Mouse (Mus musculus): Measurements from ENCODE around the gene Pla1a.
"Not testable (repeated sequence)": the region's sequence is repeated elsewhere in the genome, so short reads cannot be mapped to it uniquely, and the experiment has no call there.

Gene Pla1a

GRCm38 (mm10) chr16:38432498-38433425 is at the start of gene Pla1a:
TSS of gene Pla1a (minus strand) at chr16:38433145.
- no peak for DNase-seq

DNA sequence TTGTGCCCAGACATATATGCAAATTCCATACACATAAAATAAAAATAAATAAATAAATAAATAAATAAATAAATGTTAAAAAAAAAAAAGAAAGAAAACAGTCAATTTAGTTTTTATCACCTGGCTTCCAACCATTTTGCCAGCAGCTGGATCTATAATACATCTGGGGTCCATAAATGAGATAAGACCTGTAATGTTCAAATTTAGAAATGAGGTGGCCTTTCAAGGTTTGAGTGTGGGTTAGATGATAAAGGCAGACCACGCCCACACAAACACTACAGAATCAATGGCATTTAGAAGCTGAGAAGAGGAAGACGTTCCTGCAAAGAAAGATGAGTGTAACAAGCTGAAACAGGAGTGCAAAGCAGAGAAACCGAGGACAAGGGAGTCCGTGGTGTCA is 48.4 kb upstream of the Pla1a start:
- no peak for DNase-seq

DNA sequence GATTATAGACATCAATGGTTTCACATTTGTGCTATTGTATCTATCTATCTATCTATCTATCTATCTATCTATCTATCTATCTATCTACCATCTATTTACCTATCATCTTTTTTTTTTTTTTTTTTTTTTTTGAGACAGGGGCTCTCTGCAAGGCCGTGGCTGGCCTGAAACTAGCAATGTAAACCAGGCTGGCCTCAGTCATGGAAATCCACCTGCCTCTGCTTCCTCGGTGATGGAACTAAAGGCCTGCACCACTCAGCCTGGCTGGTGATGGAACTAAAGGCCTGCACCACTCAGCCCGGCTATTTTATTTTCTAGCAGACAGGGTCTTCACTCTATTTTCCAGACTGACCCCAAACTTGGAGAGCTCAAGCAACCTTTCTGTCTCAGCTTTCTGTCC is 45.4 kb upstream of the Pla1a start:
- DNase-seq, result no peak

DNA sequence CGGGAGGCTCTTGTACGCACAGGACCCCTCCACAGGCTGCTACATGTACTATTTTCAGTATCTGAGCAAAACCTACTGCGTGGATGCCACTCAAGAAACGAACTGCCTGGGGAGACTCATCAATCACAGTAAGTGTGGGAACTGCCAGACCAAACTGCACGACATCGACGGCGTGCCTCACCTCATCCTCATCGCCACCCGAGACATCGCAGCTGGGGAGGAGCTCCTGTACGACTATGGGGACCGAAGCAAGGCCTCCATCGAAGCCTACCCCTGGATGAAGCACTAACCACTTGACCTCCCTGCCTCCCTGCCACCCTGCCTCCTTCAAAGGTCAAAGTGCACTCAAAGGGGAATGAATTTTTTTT is 44.3 kb upstream of the Pla1a start:
- not testable (repeated sequence) for DNase-seq

DNA sequence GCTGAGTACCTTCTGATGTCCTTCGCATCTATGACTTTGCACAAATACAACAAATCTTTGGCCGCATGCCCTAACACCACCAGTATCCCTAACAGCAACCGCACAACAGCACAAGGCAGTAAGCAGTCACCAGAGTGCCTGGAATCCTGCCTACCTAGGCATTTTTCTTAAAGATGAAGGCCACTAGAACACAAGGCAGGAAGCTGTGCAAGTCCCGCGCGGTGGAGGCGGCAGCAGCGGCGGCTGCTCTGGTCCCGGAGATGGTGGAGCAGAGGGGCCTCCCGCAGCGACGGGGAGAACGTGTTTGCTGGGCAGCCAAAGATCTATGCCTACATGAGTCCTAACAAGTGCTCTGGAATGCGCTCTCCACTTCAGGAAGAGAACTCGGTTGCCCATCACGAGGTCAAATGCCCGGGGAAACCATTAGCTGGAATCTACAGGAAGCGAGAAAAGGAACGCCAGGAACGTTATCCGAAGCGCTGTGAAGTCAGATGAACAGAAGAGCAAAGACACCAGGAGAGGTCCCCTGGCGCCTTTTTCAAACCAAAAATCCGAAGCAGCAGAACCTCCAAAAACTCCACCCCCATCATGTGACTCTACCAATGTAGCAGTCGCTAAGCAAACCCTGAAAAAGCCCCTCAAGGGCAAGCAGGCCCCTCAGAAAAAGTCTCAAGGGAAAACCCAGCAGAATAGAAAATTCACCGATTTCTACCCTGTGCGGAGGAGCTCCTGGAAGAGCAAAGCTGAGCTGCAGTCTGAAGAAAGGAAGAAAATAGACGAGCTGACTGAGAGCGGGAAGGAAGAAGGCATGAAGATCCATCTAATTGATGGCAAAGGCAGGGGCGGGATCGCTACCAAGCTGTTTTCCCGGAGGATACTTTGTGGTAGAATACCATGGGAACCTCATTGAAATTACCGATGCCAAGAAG is 43.6 kb upstream of the Pla1a start:
- peak; percentile 34 for DNase-seq

GRCm38 (mm10) chr16:38475681-38476311 is 42.9 kb upstream of the Pla1a start:
- no peak for DNase-seq

DNA sequence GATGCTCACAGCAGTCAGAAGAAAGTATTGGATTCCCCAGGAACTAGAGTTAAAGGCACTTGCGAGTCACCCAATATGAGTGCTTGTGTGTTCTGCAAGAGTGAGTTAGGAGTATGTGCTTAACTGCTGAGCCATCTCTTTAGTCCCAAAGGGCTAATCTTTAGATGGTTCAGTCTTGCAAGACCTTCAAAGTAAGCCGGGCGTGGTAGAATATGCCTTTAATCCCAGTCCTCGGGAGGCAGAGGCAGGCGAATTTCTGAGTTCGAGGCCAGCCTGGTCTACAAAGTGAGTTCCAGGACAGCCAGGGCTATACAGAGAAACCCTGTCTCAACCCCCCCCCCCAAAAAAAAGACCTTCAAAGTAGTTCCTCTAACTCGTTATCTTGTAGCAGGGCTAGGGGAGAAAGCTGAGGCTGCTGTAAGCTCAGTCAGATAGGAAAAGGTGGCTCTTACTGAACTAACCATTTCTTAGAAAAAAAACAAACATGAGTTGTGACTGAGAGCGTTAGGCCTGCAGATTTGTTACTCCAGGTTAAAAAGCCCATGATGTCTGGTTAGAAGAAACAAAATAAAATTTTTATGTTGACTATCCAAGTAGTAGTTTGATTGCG is 41.8 kb upstream of the Pla1a start:
- no peak for DNase-seq

DNA sequence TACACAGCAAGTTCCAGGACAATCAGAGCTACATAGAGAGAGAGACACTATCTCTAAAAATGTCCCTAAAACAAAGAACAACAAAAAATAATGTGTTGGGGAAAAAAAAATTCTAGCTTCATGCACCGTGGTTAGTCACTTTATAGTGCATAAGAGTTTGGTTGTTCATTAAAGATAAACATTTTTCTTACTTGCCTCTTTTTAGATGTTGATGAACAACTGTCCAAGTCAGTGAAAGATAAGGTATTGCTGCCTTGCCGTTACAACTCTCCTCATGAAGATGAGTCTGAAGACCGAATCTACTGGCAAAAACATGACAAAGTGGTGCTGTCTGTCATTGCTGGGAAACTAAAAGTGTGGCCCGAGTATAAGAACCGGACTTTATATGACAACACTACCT is 40.7 kb upstream of the Pla1a start:
- DNase-seq, result no peak

DNA sequence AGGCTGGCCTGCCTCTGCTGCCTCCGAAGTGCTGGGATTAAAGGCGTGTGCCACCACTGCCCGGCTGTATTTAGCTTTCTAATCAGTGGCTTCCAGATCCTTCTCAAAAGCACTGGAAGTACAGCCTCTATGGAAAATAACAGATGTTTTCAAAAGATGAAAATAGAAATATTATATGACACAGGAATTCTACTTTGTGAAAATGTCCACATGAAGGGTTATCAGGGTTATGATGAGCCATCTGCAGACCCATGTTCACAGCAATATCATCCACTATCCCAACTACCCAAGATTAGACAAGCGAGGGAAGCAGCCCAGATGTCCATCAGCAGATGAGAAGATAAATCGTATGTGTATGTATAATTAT is 39.5 kb upstream of the Pla1a start:
- no peak for DNase-seq

DNA sequence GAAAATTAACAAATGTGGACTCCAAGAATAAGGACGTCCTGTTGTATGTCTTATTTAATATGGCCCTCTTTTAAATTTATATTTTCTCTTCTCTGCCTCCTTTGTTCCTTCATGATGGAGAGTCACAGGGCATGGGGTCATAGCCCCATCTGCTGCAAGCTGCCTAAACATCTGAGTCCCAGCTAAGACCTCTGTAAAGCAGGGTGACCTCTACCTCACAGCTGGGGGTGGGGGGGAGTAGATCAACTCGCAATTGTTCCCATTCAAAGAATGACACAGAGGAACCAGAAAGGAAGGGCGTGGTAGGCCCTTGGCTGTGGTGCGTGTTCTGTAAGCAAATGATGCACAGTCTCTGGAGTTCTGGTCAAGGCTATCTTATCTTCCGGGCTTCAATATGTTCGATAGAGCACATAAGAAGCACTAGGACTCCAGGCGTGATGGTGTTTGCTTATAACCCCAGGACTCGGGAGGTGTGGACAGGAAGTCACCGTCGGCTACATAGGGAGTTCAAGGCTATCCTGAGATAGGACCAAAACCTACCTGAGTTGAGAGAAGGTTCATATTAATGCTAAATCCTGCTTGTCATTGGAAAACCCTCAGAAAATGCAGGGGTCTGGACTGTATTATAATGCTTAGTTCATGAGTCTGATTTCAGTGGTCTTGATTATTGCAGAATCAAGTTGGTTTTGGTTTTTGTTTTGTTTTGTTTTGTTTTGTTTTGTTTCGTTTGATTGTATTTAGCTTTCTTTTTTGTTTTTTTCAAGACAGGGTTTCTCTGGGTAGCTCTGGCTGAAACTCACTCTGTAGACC is 39.0 kb upstream of the Pla1a start:
- no peak for DNase-seq

DNA sequence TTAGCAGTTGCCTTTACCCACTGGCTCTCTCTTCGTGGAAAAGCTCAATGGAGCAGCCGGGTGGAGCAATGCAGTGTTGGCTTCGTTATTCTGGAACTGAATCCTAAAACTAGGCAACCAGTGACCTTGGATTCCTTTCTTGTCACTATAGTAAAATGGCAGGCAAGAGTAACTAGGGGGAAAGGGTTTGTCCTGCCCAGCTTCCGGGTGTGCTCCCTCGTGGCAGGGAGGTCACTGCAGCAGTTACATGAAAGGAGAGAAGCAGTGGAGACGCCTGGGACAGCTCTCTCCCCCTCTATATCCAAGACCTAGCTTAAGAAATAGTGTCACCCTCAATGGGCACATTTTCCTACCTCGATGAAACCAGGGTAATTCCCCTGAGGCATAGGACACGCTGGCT is 36.5 kb upstream of the Pla1a start:
- DNase-seq, result no peak

DNA sequence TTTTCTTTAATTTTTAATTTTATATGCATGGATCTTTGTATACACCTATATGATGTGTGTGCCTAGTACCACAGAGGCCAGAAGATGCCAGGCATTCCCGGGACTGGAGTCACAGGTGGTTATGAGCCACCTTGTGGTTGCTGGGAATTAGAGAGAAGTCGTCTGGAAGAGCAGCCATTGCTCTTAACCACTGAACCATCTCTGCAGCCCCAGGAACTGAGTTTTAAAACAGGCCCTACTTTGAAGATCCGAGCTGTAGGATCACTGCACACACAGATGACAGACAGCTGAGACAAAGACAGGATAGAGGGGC is 35.7 kb upstream of the Pla1a start:
- DNase-seq, result no peak

DNA sequence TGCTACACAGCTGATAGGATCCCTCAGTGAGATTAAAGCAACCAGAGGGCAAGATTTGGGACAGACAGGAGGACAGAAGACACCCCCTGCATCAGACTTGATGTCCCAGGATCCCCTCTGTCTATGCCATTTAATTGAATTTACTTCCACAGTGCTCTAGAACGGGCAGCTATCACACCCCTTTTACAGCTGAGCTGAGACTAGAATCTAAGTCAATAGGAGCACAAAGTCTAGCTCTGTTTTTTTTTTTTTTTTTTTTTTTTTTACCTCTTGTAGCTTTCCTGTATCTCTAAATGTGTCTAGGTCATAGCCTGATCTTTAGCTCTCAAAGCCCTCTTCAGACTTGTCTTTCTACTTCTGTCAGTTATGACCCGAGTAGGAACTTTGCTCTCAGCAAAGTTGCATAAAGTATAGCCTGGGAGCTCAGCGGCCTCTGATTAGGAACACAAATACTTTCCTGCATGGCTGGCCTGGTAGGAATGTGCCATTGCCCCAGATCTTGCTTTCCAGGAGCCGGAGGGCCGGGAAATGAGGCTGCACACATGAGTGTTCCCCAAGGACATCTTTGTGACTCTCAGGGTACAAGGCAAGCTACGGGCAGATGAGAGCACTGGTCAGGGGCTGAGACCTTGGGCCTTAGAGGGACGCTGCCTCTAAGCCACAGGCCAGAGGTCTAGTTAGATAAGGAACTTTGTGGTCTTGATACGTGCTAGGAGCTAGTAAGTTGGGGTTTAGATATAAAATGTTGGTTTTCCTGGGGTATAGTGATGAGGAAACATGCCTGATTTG is 35.2 kb upstream of the Pla1a start:
- DNase-seq, result no peak

GRCm38 (mm10) chr16:38467091-38467916 is 34.4 kb upstream of the Pla1a start:
- no peak for DNase-seq

- DNase-seq, result no peak
Measured at GRCm38 (mm10) chr16:38466089-38466488, 33.1 kb upstream of the Pla1a start.

DNA sequence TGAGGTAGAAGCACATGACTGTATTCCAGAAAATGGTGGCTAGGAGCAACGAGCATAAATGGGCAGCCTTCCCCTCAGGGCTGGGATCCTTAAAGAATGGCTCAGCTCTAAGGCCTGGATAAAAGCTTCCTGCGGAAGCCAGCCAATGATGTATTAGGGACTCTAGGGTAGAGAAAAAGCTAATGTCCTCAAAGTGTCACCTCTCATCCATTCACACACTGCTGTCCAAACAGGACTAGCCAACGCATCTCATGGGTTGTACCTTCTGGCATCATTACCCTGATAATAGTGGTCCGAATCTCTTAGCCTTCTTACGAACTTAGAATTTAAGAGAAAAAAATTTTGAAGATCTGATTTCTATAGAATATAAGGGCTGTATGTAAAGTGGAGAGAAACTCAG is 30.4 kb upstream of the Pla1a start:
- DNase-seq, result no peak

DNA sequence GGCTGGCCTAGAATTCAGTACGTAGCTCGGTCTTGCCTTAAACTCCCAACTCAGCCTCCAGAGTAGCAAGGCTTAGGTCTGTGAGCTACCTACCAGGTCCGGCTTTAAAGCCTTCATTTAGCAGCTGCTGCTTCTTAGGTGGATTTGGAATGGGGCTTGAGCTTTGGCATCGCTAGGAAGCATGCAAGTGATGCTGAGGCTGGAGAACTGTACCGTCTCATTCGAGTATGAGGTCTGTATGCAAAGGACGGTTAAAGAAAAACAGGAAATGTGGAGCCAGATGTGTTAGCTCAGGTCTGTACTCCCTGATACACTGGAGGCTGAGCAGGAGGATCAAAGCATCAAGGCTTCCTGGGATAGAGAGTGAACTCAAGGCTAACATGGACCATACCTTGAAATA is 29.2 kb upstream of the Pla1a start:
- DNase-seq, result no peak

DNA sequence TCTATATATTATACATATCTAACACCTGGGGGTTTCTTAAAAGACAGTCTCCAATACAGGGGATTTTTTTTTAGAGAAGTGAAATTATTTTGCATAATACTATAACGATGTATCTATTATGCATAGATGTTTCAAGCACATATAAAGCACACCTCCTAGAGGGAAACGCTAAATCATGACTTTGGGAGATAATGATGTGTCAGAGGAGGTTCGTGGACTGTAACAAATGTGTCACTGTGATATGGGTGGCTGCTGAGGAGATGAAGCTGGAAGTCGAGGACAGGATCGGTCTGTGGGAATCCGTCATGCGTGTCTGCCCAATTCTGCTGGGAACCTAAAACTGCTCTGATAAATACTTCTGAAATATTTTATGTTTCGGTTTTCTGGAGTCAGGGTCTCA is 28.8 kb upstream of the Pla1a start:
- DNase-seq, result no peak

- DNase-seq, result no peak
Measured at GRCm38 (mm10) chr16:38459990-38460389, 27.0 kb upstream of the Pla1a start.

DNA sequence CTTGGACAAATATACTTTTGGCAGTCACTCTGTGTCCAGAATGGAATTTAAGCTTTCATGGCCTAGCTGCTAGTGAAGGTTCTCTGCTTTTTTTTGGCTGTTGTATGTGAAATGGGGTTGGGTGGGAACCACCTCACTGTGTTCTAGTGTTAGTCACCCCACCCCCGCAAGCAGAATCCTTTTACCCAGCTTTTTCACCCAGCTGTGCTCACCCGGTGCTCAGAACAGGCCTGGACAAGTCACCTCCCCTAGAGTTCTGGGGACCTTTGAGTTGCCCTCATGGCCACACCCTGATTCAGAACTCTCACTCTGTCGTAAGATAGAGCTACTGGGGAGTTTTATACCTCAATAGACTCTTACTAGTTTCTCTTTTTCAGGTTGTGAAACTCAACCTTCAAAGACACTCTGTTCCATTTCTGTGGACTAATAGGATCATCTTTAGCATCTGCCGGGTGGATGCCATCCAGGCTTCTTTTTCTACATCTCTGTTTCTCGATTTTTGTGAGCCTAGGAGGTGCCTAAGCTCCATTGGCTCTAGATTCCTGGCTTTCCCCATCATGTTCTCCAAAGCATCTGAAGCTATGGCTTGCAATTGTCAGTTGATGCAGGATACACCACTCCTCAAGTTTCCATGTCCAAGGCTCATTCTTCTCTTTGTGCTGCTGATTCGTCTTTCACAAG is 25.8 kb upstream of the Pla1a start:
- no peak for DNase-seq
